Mouse (Mus musculus) stomach, postnatal 0 days (tissue): ENCODE data around the gene Kif1c. TPM values are rescaled to one million over a fixed set of nuclear protein-coding genes. Genes with fewer than 3 reads are reported as not detected.

Source experiments
- ATAC-seq: fragments of 200-750 bp; cut with Nextera tagmentation; 2 replicates; pipeline ENCODE4 v1.8.0; 2017; ENCODE audit not compliant: low FRiP score, low TSS enrichment
- DNase-seq: peaks from one replicate; pipeline ENCODE4 v3.0.0-alpha.2; 2016; ENCODE audit warnings: low spot score
- H3K27ac ChIP-seq: fragments of 300-500 bp; sonication (generic); replicated peaks from 2 replicates; pipeline ENCODE4 v1.5.1; 2014; ENCODE audit warnings: mild to moderate bottlenecking, control low read depth
- H3K27me3 ChIP-seq: fragments of 300-500 bp; sonication (generic); 2 replicates; pipeline ENCODE4 v1.6.1; 2014; ENCODE audit warnings: low read length; ENCODE audit not compliant: control insufficient read depth, insufficient read depth
- H3K36me3 ChIP-seq: fragments of 300-500 bp; sonication (generic); 2 replicates; pipeline ENCODE4 v1.6.1; 2014; ENCODE audit warnings: low read length, mixed read lengths; ENCODE audit not compliant: control insufficient read depth, insufficient read depth
- H3K4me1 ChIP-seq: fragments of 300-500 bp; sonication (generic); replicated peaks from 2 replicates; pipeline ENCODE4 v1.6.1; 2014; ENCODE audit warnings: antibody characterized with exemption; ENCODE audit not compliant: control insufficient read depth, insufficient read depth
- H3K4me2 ChIP-seq: fragments of 300-500 bp; sonication (generic); replicated peaks from 2 replicates; pipeline ENCODE4 v1.6.1; 2014; ENCODE audit warnings: low read depth, mild to moderate bottlenecking, control low read depth, moderate library complexity
- H3K4me3 ChIP-seq: fragments of 300-500 bp; sonication (generic); 2 replicates; pipeline ENCODE4 v1.5.1; 2014; ENCODE audit warnings: low read depth, low read length, control low read depth
- H3K9ac ChIP-seq: fragments of 300-500 bp; sonication (generic); 2 replicates; pipeline ENCODE4 v1.6.1; 2014; ENCODE audit warnings: mild to moderate bottlenecking, low read length, control low read depth, mixed read lengths
- H3K9me3 ChIP-seq: fragments of 300-500 bp; sonication (generic); 2 replicates; pipeline ENCODE4 v1.6.1; 2016; ENCODE audit warnings: low read length; ENCODE audit not compliant: control insufficient read depth
- CTCF ChIP-seq: IDR thresholded peaks from 2 replicates; pipeline ENCODE4 v1.5.1; 2016; ENCODE audit warnings: antibody characterized with exemption, low read depth, mild to moderate bottlenecking, moderate library complexity
- EP300 ChIP-seq: optimal IDR thresholded peaks from 2 replicates; pipeline ENCODE3; 2016; ENCODE audit warnings: antibody characterized with exemption
- WGBS: fragments of 180-500 bp; shearing (Covaris S2); extraction: QIAGEN DNeasy Blood & Tissue Kit; methylation state at CpG from one replicate; pipeline ENCODE4 v1.1.7; 2014; 5-methylcytosine and 5-hydroxymethylcytosine counted together
- polyA plus RNA-seq: library from polyadenylated mRNA; unstranded; fragments of >200 nt; fragmentation: Nextera tagmentation; extraction: Ambion mirVana; gene quantifications from 2 replicates; pipeline ENCODE4 v1.2.1, GENCODE M21; 2015

Kif1c gene
- polyA plus RNA-seq, 1 experiment from 2014 or later: 4.7 TPM

DNA sequence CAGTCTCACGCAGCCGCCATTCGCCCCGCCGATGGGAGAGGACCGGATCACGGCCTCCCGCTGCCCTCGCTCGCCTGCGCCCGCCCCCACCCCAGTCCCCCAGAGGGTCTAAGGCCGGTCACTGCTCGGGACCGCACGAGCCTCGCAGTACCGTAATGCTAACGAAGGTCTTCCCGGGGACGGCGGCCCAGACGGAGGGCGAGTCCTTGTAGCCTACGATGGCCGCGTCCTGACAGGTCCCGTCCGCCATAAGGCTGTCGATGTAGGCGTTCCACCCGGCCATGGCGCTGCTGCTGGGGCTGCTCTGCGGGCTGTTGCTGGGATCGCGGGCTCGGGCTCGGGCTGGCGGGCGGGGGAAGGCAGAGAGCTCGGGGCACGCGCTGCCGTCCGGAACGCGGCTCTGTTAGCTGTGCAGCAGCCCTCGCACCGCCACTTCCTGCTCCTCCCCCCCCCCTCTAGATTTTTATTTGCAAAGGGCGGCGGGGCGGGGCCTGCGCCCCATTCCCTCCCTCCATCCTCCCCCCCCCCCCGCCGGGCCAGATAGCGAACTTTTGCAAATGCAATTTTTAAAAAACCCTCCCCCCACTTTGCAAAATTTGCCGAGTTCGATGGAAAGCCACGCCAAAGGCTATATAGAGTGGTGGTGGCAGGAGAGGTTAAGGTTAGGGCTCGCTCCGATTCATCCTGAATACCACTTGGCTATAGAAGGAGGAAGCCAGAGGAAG, 46.0 kb upstream of the Kif1c start, which contains the start of gene Pfn1:
TSS of gene Pfn1 (minus strand) at position 447 of the 725 bp plus-strand sequence.
- TF ChIP-seq CTCF: no peak; the same call in 1 of the 2 replicates
- TF ChIP-seq EP300: no peak
- under 1% methylated on average over 44 of the region's 61 CpGs for WGBS

DNA sequence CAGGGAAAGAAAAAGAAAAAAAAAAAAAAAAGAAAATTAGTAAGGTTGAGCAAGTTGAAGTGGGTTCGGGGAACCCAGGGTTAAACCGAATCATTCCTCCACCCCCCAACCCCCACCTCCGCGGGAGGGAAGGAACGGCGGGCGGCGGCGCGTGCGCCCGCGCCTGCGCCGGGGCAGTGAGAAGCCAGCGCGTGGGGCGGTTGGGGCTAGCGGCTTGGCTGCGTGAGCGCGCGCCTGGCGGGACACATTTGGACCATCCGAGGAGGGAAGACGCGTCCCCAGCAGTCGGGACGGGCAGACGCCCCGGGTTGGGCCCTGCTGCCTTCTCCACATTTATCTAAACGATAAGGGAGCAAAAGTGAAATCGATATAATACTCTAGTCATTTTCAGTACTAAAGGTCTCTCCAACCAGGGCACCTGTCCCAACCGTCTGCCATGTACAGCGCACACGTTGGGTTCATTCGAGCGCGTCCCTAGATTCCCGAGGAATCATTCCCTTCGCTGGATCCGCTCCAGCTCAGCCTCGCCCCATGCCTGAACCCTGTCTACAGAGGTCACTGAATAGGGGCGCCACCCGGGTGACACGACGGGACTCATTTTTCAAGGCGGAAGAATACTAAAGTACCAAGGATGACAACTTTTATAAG, 45.3 kb upstream of the Kif1c start:
- Histone ChIP-seq H3K4me2 (peak overlapping the region; percentile 90), H3K9ac (peak overlapping the region; percentile 67), H3K36me3 (peaks cover 5% of the 10 kb centered on the region; the same call in 1 of the 2 replicates), H3K4me3 (peak overlapping the region; percentile 100), H3K4me1 (peaks cover 5% of the 10 kb centered on the region; the same call in 1 of the 2 replicates), H3K9me3 (no peaks in the 10 kb centered on the region), H3K27me3 (no peaks in the 10 kb centered on the region), H3K27ac (peak overlapping the region; percentile 100)
- ATAC-seq (peak; percentile 43), DNase-seq (peak; percentile 88)
- WGBS: under 1% methylated on average over 47 of the region's 48 CpGs
- TF ChIP-seq EP300 (no peak), CTCF (no peak)

More for the DNA sequence above, 46.0 kb upstream of the Kif1c start, which contains the start of gene Pfn1:
- H3K4me3 ChIP-seq: peak within 1 kb of the TSS; percentile 100
- H3K27me3 ChIP-seq: no peaks in the 10 kb centered on the region
- H3K36me3 ChIP-seq: peaks cover 10% of the 10 kb centered on the region
- H3K27ac ChIP-seq: peak within 1 kb of the TSS; percentile 100
- DNase-seq (peak; percentile 90), ATAC-seq (peak; percentile 53)
- H3K4me2 ChIP-seq: peak within 1 kb of the TSS; percentile 90
- peak within 1 kb of the TSS; percentile 99 for H3K9ac ChIP-seq
- no peaks in the 10 kb centered on the region for H3K9me3 ChIP-seq
- peaks cover 5% of the 10 kb centered on the region; the same call in 1 of the 2 replicates for H3K4me1 ChIP-seq

DNA sequence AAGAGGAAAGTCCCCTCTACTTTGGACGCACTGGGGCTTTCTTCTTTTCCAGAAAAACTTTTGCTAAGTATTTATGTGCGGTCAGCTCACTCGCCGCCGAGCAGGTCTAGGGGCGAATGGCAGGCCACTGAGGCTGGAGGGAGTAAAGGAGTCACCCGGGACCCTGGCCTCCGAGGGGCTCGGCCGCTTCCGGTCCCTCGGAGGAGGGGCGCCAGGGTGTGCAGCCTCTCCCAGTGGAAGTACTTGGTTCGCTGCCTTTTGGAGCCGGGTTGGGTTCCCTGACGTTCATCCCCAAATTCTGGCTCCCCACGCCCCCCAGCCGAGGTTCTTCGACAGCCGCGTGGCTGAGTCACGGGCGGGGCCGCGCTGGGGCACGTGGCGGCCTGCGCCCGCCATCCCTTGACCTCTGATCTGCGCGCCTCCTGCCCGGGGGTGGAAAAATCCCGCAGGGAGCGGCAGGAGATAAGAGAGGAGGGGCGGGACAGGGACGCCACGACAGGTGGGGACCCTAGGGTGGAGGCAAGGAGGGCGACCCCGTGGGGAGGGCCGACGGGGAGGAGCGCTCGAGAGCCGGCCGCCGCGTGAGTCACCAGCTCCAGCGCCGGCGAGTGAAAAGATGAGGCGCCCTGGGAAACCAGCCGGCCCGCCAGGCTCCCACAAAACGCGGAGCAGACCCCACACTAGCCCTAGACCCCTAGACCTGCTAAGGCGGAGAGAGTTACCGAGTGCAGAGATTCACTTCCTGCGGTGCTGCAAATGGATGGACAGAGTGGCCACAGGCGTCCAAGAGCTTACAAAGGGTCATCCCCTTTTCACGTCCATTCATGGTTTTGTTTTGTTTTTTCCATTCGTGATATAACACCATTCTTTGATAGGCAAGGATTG, 44.5 kb upstream of the Kif1c start:
- H3K4me2 ChIP-seq: peak overlapping the region; percentile 90
- H3K27ac ChIP-seq: peak overlapping the region; percentile 100
- H3K4me1 ChIP-seq: peaks cover 5% of the 10 kb centered on the region; the same call in 1 of the 2 replicates
- DNase-seq (peak; percentile 79), ATAC-seq (peak; percentile 17)
- peak overlapping the region; percentile 67 for H3K9ac ChIP-seq
- no peaks in the 10 kb centered on the region for H3K27me3 ChIP-seq
- H3K36me3 ChIP-seq: peaks cover 3% of the 10 kb centered on the region; the same call in 1 of the 2 replicates
- H3K9me3 ChIP-seq: no peaks in the 10 kb centered on the region
- WGBS: under 1% methylated on average over 60 of the region's 61 CpGs
- TF ChIP-seq EP300 (no peak), CTCF (0 out of 2 replicates have a peak, but pooled peaks have one; percentile 4)
- H3K4me3 ChIP-seq: peak overlapping the region; percentile 100

DNA sequence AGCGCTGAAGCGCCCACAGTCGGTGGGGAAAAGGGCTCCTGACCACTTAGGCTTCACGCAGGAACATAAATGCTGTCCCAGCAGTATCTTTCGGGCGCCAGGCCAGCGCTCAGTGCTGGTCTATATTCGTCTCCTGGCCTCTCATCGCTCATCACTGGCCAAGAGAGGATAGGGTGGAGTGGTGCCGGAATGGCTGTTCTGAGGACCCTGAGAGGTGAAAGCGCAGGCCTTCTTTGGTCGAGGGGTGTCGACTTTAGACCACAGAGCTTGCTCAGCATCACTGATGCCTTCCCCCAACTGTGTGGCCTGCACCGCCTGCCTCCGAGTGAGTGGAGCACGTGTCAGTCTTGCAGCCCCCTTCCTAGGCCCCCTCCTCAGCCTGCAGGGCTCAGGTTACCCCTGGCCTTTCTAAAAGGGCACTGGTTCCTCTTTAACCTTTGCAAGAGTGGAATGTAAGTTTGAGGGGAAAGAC, 43.9 kb upstream of the Kif1c start:
- Histone ChIP-seq H3K27me3 (no peaks in the 10 kb centered on the region), H3K4me3 (peak overlapping the region; percentile 100), H3K9ac (peak overlapping the region; percentile 67), H3K4me2 (peak overlapping the region; percentile 90), H3K27ac (peak overlapping the region; percentile 100), H3K36me3 (no peaks in the 10 kb centered on the region), H3K9me3 (no peaks in the 10 kb centered on the region), H3K4me1 (peaks cover 5% of the 10 kb centered on the region; the same call in 1 of the 2 replicates)
- DNase-seq: no peak
- WGBS: 15% methylated on average over 16 of the region's 16 CpGs
- TF ChIP-seq CTCF (no peak), EP300 (no peak)
- ATAC-seq: peak; percentile 9; the same call in 1 of the 2 replicates

DNA sequence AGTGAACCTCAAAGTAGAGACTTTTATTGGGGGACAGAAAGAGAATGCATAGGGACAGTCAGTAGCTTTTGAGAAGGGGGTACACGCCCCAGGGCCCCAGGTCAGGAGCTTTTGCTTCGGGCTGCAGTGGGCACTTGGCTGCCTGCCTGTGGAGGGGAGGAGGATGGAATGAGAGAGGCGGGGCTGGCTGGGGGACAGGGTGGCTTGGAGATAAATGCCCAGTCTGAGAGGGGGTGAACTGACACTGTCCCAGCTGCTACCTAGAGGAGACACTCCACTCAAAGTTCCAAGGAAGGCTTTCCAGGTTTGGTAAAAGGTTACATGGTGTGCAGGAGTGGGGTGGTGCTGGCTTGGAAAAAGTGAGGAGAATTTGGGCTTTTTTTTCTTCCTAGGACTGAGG, 43.4 kb upstream of the Kif1c start, which contains the start of gene Eno3:
TSS of gene Eno3 (plus strand) at position 239 of the 400 bp plus-strand sequence.
- peak within 1 kb of the TSS; percentile 90 for H3K4me2 ChIP-seq
- no peaks in the 10 kb centered on the region for H3K27me3 ChIP-seq
- TF ChIP-seq EP300: no peak
- TF ChIP-seq CTCF: no peak
- peaks cover 5% of the 10 kb centered on the region; the same call in 1 of the 2 replicates for H3K4me1 ChIP-seq
- no peaks in the 10 kb centered on the region for H3K36me3 ChIP-seq
- no peak for ATAC-seq
- 22% methylated on average over 3 of the region's 3 CpGs for WGBS
- peak within 1 kb of the TSS; percentile 100 for H3K4me3 ChIP-seq
- H3K27ac ChIP-seq: peak within 1 kb of the TSS; percentile 100
- no peak for DNase-seq
- peak within 1 kb of the TSS; percentile 67 for H3K9ac ChIP-seq
- H3K9me3 ChIP-seq: no peaks in the 10 kb centered on the region
